Mouse (Mus musculus) neural tube, embryonic 11.5 days (tissue): Measurements from ENCODE around the gene Tbc1d16. TPM values are rescaled to one million over a fixed set of nuclear protein-coding genes. Genes with fewer than 3 reads are reported as not detected.

ENCODE experiments used
- ATAC-seq: fragments of 200-750 bp; cut with Nextera tagmentation; 2 replicates; pipeline ENCODE4 v1.8.0; 2017; ENCODE audit warnings: moderate number of reproducible peaks, mild to moderate bottlenecking, moderate TSS enrichment, moderate library complexity; ENCODE audit not compliant: insufficient read depth, low FRiP score, low TSS enrichment
- DNase-seq: peaks from one replicate; pipeline ENCODE4 v3.0.0-alpha.2; 2015; ENCODE audit warnings: low spot score
- H3K27ac ChIP-seq: fragments of 300-500 bp; sonication (generic); 2 replicates; pipeline ENCODE4 v1.5.1; 2014; ENCODE audit warnings: low read depth, mild to moderate bottlenecking, low read length
- H3K27me3 ChIP-seq: fragments of 300-500 bp; sonication (generic); 2 replicates; pipeline ENCODE4 v1.6.1; 2014; ENCODE audit warnings: mild to moderate bottlenecking, low read length, mixed read lengths; ENCODE audit not compliant: control insufficient read depth, insufficient read depth
- H3K36me3 ChIP-seq: fragments of 300-500 bp; sonication (generic); 2 replicates; pipeline ENCODE4 v1.6.1; 2014; ENCODE audit warnings: mild to moderate bottlenecking, low read length, moderate library complexity, mixed read lengths; ENCODE audit not compliant: control insufficient read depth, insufficient read depth
- H3K4me1 ChIP-seq: fragments of 300-500 bp; sonication (generic); 2 replicates; pipeline ENCODE4 v1.6.1; 2014; ENCODE audit warnings: low read length, mixed read lengths; ENCODE audit not compliant: control insufficient read depth, insufficient read depth
- H3K4me2 ChIP-seq: fragments of 300-500 bp; sonication (generic); 2 replicates; pipeline ENCODE4 v1.6.1; 2014; ENCODE audit warnings: low read depth, mild to moderate bottlenecking, moderate library complexity
- H3K4me3 ChIP-seq: fragments of 300-500 bp; sonication (generic); 2 replicates; pipeline ENCODE4 v1.5.1; 2014; ENCODE audit warnings: low read depth, low read length
- H3K9ac ChIP-seq: fragments of 300-500 bp; sonication (generic); 2 replicates; pipeline ENCODE4 v1.6.1; 2014; ENCODE audit warnings: mild to moderate bottlenecking, low read length
- H3K9me3 ChIP-seq: fragments of 300-500 bp; sonication (generic); 2 replicates; pipeline ENCODE4 v1.6.1; 2016; ENCODE audit warnings: low read length; ENCODE audit not compliant: control insufficient read depth
- WGBS: fragments of 180-500 bp; shearing (Covaris S2); extraction: QIAGEN DNeasy Blood & Tissue Kit; methylation state at CpG from one replicate; pipeline ENCODE4 v1.1.7; 2014; 5-methylcytosine and 5-hydroxymethylcytosine counted together
- polyA plus RNA-seq: library from polyadenylated mRNA; unstranded; fragments of >200 nt; fragmentation: Nextera tagmentation; extraction: Ambion mirVana; gene quantifications from 2 replicates; pipeline ENCODE4 v1.2.1, GENCODE M21; 2014

The Tbc1d16 gene
- polyA plus RNA-seq, 1 experiment from 2014 or later: 15.2 TPM

GRCm38 (mm10) chr11:119178317-119178716 lies 50.0 kb downstream of the Tbc1d16 start:
- H3K4me2 ChIP-seq: no peak overlapping the region
- peaks cover 28% of the 10 kb centered on the region for H3K4me1 ChIP-seq
- DNase-seq (no peak), ATAC-seq (no peak)
- WGBS: 69% methylated on average over 8 of the region's 8 CpGs
- H3K27ac ChIP-seq: 0 out of 2 replicates have a peak overlapping the region, but pooled peaks have one; percentile 53
- H3K9me3 ChIP-seq: no peaks in the 10 kb centered on the region
- H3K27me3 ChIP-seq: no peaks in the 10 kb centered on the region
- H3K9ac ChIP-seq: peak overlapping the region; percentile 37; the same call in 1 of the 2 replicates
- H3K36me3 ChIP-seq: no peaks in the 10 kb centered on the region; the same call in 1 of the 2 replicates
- no peak overlapping the region for H3K4me3 ChIP-seq

- 34% methylated on average over 26 of the region's 27 CpGs for WGBS
- H3K36me3 ChIP-seq: no peaks in the 10 kb centered on the region; the same call in 1 of the 2 replicates
- DNase-seq (peak; percentile 60), ATAC-seq (peak; percentile 68)
- 0 out of 2 replicates have a peak overlapping the region, but pooled peaks have one; percentile 14 for H3K9ac ChIP-seq
- H3K4me3 ChIP-seq: no peak overlapping the region
- H3K4me1 ChIP-seq: peaks cover 24% of the 10 kb centered on the region
- no peaks in the 10 kb centered on the region for H3K27me3 ChIP-seq
- no peak overlapping the region for H3K4me2 ChIP-seq
- H3K9me3 ChIP-seq: no peaks in the 10 kb centered on the region
- peak overlapping the region; percentile 73 for H3K27ac ChIP-seq
Observed at GRCm38 (mm10) chr11:119176389-119177179, 51.7 kb downstream of the Tbc1d16 start.

- no peak for DNase-seq
- Histone ChIP-seq H3K4me1 (peaks cover 6% of the 10 kb centered on the region; the same call in 1 of the 2 replicates), H3K4me3 (no peak overlapping the region), H3K27me3 (no peaks in the 10 kb centered on the region), H3K4me2 (no peak overlapping the region), H3K9ac (no peak overlapping the region), H3K36me3 (no peaks in the 10 kb centered on the region; the same call in 1 of the 2 replicates), H3K9me3 (no peaks in the 10 kb centered on the region), H3K27ac (no peak overlapping the region)
- no peak for ATAC-seq
- WGBS: 91% methylated on average over 7 of the region's 7 CpGs
Observed at GRCm38 (mm10) chr11:119171588-119171987, 56.7 kb downstream of the Tbc1d16 start.

- H3K36me3 ChIP-seq: no peaks in the 10 kb centered on the region
- no peak overlapping the region for H3K4me3 ChIP-seq
- H3K27ac ChIP-seq: no peak overlapping the region
- H3K27me3 ChIP-seq: no peaks in the 10 kb centered on the region
- 86% methylated on average over 1 of the region's 1 CpGs for WGBS
- H3K4me2 ChIP-seq: no peak overlapping the region
- H3K9me3 ChIP-seq: no peaks in the 10 kb centered on the region
- no peak for DNase-seq
- no peak for ATAC-seq
- H3K9ac ChIP-seq: no peak overlapping the region
- H3K4me1 ChIP-seq: peaks cover 9% of the 10 kb centered on the region; the same call in 1 of the 2 replicates
Observed at GRCm38 (mm10) chr11:119168851-119169250, 59.4 kb downstream of the Tbc1d16 start.

GRCm38 (mm10) chr11:119165995-119166394 lies 62.3 kb downstream of the Tbc1d16 start:
- 90% methylated on average over 10 of the region's 10 CpGs for WGBS
- Histone ChIP-seq H3K36me3 (no peaks in the 10 kb centered on the region), H3K9me3 (no peaks in the 10 kb centered on the region), H3K27me3 (no peaks in the 10 kb centered on the region), H3K9ac (no peak overlapping the region), H3K4me1 (peaks cover 9% of the 10 kb centered on the region; the same call in 1 of the 2 replicates), H3K27ac (no peak overlapping the region), H3K4me2 (no peak overlapping the region), H3K4me3 (no peak overlapping the region)
- ATAC-seq (no peak), DNase-seq (no peak)

GRCm38 (mm10) chr11:119164375-119164774 lies 63.9 kb downstream of the Tbc1d16 start:
- no peak for DNase-seq
- Histone ChIP-seq H3K9ac (no peak overlapping the region), H3K4me2 (no peak overlapping the region), H3K4me3 (no peak overlapping the region), H3K27me3 (no peaks in the 10 kb centered on the region), H3K9me3 (no peaks in the 10 kb centered on the region), H3K36me3 (no peaks in the 10 kb centered on the region), H3K4me1 (peaks cover 9% of the 10 kb centered on the region; the same call in 1 of the 2 replicates), H3K27ac (no peak overlapping the region)
- 92% methylated on average over 7 of the region's 7 CpGs for WGBS
- ATAC-seq: no peak

- ATAC-seq: no peak
- DNase-seq: no peak
- peaks cover 9% of the 10 kb centered on the region; the same call in 1 of the 2 replicates for H3K4me1 ChIP-seq
- no peak overlapping the region for H3K27ac ChIP-seq
- no peak overlapping the region for H3K4me2 ChIP-seq
- 88% methylated on average over 7 of the region's 7 CpGs for WGBS
- H3K4me3 ChIP-seq: no peak overlapping the region
- no peaks in the 10 kb centered on the region for H3K9me3 ChIP-seq
- no peak overlapping the region for H3K9ac ChIP-seq
- H3K27me3 ChIP-seq: no peaks in the 10 kb centered on the region
- no peaks in the 10 kb centered on the region for H3K36me3 ChIP-seq
Observed at GRCm38 (mm10) chr11:119163734-119163992, 64.6 kb downstream of the Tbc1d16 start.

- H3K27me3 ChIP-seq: no peaks in the 10 kb centered on the region
- no peak overlapping the region for H3K27ac ChIP-seq
- ATAC-seq: no peak
- H3K36me3 ChIP-seq: no peaks in the 10 kb centered on the region
- H3K4me2 ChIP-seq: no peak overlapping the region
- DNase-seq: no peak
- H3K9ac ChIP-seq: no peak overlapping the region
- 73% methylated on average over 22 of the region's 22 CpGs for WGBS
- H3K4me1 ChIP-seq: peaks cover 11% of the 10 kb centered on the region; the same call in 1 of the 2 replicates
- H3K4me3 ChIP-seq: no peak overlapping the region
- H3K9me3 ChIP-seq: no peaks in the 10 kb centered on the region
Observed at GRCm38 (mm10) chr11:119162959-119163733, 65.2 kb downstream of the Tbc1d16 start.
